Mouse (Mus musculus) left cerebral cortex, postnatal 25 days (tissue): ENCODE measurements around the gene Pip4k2a. TPM values are rescaled to one million over a fixed set of nuclear protein-coding genes. Genes with fewer than 3 reads are reported as not detected.
"Not testable (repeated sequence)": the region's sequence is repeated elsewhere in the genome, so short reads cannot be mapped to it uniquely, and the experiment has no call there.

Experiments
- DNase-seq, 2 experiments: peaks; one replicate each; pipeline ENCODE4 v3.0.0; 2022; ENCODE audit warnings: low spot score in 2 of 2, mixed read lengths in 1 of 2
- intact Hi-C: fragments of 180-260 bp; cut with DNase I; formaldehyde crosslinking; loops from one replicate; pipeline ENCODE4 v1.15.1; 2025
- total RNA-seq, 2 experiments: library from RNA; stranded (reverse); gene quantifications; 2 replicates each; pipeline ENCODE4 v1.2.3; 2021

Gene Pip4k2a
- total RNA-seq, 2 experiments from 2014 or later, result 49.8 to 50.1 TPM

DNA sequence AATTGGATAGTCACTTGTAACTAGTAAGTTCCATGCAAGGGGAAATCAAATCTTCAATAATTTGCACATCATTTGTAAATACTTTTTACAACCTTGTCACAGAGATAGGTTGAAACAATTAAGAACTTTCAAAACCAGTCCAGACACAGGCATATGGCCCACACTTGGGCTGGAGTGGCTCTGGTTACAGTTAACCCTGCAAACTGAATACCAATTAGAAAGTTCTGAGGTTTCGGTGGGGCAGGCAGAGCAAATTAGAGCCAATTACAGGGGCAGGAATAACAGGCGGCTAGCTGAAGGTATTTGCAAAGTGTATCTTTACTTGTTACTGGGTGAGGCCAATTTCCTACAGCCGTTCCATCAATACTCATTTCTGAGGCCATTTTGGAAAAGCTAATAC, 84.3 kb downstream of the Pip4k2a start:
- no peak for DNase-seq
- intact Hi-C loops, result loop anchor here (10.0 kb wide), 1 partner anchor 81 kb away; the partner anchor contains the start of genes 4930426L09Rik and Pip4k2a

DNA sequence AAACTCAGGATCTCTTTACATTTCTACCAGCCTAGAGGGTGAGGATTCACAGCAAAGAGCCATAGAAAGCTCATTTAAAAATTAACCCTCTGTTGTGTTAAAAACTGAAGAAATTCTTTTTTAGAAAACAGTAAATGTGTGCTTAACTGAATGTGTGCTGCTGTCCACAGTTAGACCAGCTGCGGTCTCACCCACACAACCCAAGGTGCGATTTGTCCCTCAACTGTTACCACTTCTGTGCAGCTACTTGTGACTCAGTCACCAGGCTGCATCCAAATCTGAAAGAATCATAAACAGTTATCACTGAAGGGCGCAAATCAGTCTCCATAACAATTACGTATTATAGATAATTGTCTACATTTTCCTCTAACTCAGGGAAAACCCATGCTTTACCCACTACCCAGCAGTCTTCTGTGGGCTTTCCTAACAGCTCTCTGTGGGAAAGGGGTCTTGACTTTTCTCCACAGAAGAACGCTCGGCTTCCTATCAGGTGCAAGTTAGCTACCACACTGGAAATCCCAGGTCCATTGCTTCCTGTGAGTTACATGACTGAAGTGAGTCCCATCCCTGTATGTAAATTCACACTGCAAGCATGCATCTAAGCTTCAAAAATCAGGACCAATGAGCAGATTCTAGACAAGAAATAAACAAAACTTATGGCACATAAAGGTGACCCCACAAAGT, 86.5 kb downstream of the Pip4k2a start:
- intact Hi-C loops, result loop anchor here (10.0 kb wide), 1 partner anchor 83 kb away; the partner anchor contains the start of genes 4930426L09Rik and Pip4k2a
- peak in 1 of 2 experiments; percentile 63 for DNase-seq

DNA sequence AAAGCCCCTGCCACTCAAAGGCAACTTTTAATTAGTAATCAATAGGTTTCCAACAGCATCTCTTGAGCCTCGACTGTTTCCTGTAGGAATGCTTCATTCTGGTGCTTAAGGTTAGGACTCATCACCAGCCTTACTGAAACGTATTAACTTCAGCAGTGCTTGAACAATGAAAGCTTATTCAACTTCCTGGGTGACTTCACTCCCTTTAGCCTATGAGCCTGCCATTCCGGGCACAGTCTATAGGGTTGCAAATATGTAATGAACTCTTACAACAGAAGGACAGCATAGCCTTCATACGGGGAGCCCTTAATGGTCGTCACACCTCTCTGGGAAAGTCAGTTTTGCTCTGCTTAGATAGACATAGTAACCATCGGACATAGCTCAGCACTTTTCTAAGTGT, 87.7 kb downstream of the Pip4k2a start:
- no peak for DNase-seq
- intact Hi-C loops, result loop anchor here (10.0 kb wide), 1 partner anchor 85 kb away; the partner anchor contains the start of genes 4930426L09Rik and Pip4k2a

DNA sequence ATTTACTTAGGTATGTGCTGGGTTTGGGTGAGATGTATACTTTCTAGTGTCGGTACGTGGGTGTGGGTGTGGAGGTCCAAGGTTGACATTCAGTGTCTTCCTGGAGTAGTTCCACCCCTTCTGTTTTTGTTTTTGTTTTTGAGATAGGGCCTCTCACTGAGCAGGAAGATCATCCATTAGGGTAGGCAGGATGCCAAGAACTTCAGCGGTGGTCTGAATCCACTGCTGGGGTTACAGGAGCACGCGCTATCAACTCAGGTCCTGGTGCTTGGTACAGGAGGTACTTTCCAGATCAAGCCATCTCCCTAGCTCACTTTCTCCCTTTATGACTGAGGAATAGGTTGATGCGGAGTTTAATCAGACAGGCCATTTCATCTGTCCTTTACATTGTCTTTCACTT, 88.2 kb downstream of the Pip4k2a start:
- intact Hi-C loops, result loop anchor here (10.0 kb wide), 1 partner anchor 85 kb away; the partner anchor contains the start of genes 4930426L09Rik and Pip4k2a
- DNase-seq, result no peak

DNA sequence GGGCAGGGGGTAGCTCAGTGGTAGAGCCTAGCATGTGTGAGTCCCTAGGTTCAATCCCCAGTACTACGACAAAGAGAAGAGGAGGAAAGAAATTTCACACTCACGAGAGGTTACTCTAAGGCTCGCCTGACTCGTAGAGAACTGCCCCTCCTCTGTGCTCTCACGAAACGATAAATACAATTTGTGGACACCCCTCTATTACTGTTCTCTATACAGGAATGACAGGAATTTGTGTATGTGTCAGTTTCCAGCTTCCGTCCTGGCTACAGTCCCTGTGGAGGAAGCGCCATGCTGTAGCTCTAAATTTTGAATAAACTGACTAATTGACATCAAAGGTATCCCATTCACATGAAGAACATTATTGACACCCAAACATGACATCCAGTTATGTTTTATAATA, 90.7 kb downstream of the Pip4k2a start:
- intact Hi-C loops, result no loop called here
- no peak for DNase-seq

DNA sequence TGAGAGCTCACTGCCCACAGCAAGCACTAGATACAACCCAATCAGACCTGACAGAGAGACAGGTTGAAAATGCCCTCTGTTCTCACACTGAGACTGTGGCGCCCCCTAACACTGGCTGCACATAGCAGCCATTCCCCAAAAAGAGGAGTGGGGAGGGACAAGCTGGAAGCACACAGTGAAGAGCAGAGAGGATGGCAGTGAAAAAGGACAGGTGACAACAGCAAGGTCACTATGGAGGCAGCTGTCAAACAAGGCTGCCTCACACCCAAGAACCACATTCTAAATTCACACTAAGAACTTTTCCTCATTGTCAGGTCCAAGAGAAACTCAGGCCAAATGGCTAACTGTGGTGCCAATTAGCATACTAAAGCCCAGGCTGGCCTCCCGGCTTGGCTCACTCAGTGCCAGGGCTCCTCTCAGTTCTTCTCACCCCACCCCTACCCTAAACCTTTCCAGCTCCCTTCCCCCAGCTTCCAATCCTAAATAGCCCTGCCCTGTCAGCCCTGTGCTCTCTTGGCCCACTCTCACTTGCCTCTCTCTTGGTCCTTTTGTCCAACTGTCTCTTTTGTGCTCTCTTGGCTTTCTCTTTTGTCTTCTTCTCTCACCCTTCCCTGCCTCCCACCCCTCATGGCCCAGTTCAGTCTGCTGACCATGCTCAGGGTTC, 91.4 kb downstream of the Pip4k2a start:
- peak in 1 of 2 experiments; percentile 33 for DNase-seq
- intact Hi-C loops, result no loop called here

DNA sequence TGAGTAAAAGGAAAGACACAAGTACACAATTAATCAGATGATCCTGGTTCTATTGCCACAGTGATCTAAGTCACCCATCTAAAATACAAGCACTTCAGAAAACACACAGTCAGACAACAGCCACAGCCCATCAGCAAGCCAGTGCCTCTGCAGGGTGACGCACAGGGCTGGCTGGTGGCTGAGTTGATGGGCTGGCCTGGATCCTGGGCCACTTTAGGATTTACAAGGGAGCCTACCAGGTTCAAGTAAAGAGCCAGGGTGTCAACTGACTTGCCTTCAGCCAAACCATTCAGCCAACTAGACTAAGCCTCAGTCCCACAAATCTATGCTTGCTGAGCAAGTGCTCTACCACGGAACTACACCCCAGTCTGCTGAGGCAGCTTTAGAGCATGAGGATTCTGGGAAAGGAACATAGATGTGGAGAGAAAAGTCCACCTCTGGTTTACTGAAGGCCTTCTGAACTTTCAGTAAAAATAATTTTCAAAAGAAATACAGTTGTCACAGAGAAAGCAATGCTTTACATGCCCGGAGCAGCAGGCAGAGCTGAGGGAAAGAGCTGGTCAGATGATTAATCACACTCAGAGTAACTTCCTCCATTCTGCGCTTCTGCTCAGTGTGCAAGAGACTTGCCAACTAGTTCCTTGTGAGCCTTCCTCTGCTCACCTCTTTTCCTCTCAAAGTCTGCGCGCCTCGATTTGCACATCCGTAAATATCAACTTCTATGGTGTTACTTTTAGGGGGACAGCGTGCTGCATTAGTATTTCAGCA, 94.4 kb downstream of the Pip4k2a start:
- DNase-seq, result no peak
- intact Hi-C loops, result no loop called here

DNA sequence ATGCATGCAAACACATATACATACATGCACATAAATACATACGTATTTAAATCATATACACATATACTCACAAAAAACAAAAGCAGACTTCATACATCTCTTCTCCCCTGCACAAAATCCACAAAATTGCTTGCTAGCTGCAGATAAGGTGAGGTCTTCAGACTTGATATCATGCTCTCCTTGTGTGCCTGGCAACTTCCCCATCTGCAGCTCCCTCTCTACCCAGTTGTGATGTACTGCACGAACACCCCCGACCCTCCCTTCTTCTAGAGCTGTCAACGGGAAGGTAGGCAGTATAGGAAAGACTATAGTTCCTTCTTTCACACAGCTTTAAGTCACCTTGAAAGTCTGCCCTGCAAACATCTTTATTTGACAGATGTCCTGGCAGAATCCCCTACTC, 96.8 kb downstream of the Pip4k2a start:
- intact Hi-C loops, result no loop called here
- no peak for DNase-seq

DNA sequence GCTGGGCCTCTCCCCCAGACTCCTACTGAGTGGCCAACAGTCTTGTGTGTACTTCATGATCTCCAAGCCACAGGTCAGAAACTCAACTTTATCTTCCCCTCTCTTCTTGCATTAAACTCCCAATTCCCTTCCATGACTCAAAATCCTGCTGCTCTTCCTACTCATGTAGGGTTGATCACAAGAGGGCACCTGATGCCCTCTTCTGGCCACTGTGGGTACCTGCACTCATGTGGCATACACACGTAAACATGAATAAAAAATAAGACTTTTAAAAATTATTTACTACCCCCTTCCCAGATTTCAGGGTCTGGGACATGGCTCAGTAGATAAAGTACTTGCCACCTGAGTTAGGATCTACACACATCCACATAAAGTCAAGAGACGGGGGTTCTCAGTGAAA, 97.3 kb downstream of the Pip4k2a start:
- no peak for DNase-seq
- intact Hi-C loops, result no loop called here

DNA sequence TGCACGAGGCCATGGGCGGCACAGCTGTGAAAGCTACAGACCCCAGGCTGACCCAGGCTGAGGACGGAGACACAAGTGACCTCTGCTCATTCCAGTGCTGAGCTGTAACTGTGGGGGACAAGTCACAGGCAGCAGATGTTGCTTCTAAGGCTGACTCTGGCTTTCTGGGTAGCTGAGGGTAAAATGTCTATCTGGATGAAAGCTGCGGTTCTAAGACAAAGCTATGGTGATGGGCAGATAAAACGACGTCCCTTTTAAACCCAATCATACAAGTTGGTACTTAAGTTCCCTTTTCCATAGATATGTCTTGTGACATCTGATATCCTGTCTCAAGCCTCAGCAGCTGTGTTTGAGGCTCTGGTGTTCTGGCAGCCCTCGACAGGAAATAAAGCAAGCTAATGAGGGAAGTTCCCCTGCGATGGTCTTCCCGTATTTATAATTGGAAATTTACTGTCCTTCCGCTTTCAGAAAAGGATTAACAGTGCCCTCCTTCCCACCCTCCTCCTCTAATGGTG, 100.1 kb downstream of the Pip4k2a start:
- DNase-seq, result peak in 1 of 2 experiments; percentile 24

DNA sequence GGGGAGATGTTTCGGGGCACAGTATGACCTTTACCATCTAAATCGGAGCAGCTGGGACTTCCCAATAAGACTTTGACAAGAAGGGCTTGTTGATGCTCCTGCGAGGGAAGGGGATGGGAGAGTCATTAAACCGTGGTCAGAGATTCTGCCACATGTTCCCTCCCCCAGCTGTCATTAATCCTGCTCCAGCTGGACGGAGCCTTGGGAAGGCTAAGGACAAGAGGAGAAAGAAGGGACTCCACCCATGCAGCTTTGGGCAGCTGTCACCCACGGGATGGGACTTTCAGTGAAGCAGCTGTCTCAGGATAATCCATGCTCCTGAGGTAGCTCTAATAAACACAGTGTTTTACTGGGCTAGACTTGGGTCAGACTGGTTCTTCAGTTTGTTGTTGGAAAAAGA, 101.9 kb downstream of the Pip4k2a start:
- DNase-seq, result no peak
- intact Hi-C loops, result no loop called here

More for the DNA sequence above, 100.1 kb downstream of the Pip4k2a start:
- intact Hi-C loops, result no loop called here

DNA sequence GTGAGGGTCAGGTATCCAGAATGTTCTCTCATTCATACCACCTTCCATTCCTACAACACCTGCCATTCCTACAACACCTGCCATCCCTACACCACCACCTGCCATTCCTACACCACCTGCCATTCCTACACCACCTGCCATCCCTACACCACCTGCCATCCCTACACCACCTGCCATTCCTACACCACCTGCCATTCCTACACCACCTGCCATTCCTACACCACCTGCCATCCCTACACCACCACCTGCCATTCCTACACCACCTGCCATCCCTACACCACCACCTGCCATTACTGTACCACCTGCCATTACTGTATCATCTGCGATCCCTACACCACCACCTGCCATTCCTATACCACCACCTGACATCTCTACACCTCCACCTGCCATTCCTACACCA, 104.6 kb downstream of the Pip4k2a start:
- DNase-seq, intact Hi-C loops: not testable (repeated sequence)

DNA sequence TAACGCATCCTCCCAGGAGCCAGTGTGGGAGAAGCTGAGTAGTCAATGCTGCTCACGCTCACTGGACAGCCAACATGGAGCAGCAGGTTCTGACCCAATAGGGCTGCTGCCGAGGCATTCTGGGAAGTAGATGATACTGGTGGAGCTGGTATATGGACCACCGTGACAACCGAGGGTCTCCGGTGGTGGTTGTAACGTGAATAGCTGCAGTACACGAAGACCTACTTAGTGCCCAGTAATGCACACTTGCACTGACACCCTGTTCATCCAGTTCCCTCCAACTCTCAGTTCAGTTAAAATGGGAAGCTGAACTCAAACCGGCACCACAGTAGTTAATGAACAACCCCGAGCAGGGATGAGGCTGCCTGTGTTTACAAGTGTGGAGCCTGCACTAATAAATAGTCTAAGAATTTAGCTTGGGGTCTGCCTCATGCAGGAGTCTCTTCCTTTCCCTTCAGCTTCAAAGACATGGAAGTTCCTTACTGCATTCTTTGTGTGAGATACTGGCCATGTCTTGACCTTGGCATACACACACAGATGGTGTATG, 105.9 kb downstream of the Pip4k2a start:
- no peak for DNase-seq
- intact Hi-C loops, result no loop called here

DNA sequence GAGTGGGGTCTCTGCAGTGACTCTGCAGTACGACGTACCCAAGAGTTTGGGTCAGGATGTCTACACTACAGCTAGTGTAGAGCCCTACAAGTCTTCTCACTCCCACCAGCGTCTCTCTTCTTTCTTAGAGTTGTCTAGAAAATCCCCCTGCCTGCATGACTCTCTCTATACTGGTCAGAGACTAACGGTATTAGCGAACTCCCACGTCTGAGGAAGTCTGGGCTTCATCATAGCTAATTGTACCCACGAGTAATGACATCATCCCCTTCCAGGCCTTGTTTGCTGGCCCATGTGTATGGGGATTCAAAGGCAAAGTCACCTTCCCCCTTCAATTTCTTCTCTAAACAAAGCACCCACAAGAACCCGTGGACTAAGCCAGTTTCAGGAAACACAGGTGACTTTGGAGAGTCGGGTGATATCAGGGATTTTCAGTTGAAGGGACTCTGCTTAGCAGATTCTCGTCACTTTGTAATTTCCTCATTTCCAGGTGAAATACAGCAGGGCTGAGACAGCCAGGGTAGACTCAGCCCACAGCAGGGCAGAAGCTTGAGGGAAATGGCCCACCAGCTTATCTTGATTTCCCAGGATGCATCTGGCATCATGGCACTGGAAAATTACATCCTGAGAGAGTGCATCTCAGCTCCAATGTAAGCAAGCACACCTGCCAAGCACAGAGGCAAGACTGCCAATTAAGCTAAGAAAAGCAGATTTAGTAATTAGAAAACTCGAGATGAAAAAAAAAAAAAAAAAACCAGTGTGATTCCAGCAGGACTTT, 107.5 kb downstream of the Pip4k2a start:
- intact Hi-C loops, result no loop called here
- no peak for DNase-seq

DNA sequence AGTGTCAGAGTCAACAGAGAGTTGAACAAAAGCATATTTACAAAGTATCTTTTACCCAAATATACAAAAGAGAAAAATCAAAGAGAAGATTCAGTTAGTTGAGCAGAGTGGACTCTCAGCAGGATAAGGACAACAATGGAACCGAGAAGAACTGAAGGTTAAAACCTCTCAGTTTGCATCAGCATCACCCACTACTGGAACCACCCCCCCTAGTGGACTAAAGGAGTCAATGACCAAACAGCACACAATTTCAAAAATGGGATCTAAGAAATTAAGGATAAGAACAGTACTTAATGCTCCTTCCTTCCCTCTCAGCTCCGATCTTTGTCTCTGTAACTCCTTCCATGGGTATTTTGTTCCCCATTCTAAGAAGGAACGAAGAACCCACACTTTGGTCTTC, 113.6 kb downstream of the Pip4k2a start:
- intact Hi-C loops, result no loop called here
- no peak for DNase-seq

DNA sequence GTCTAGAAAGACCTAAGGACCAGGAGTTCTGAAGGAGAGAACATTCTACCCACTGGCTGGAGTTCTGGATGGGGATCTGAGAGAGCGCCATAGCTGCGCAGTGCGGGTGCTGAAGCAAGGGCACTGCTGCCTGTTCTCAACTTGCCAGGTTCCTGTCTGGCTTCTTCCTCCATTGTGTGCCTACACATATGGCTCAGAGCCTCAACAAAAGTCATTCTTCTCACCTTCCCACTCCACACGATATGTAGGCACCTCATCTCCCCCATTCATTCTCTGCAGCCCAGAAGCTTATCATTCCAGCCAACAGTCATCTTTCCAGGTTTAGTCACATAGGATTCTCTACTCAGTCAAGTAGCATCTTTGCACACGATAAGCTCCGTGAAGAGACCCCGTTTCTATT, 123.3 kb downstream of the Pip4k2a start:
- peak in 1 of 2 experiments; percentile 75 for DNase-seq
- intact Hi-C loops, result loop anchor here (1.0 to 10.0 kb wide), 4 partner anchors 124 to 500 kb away; partner anchors contain the start of genes 4930426L09Rik, Msrb2 and Pip4k2a

DNA sequence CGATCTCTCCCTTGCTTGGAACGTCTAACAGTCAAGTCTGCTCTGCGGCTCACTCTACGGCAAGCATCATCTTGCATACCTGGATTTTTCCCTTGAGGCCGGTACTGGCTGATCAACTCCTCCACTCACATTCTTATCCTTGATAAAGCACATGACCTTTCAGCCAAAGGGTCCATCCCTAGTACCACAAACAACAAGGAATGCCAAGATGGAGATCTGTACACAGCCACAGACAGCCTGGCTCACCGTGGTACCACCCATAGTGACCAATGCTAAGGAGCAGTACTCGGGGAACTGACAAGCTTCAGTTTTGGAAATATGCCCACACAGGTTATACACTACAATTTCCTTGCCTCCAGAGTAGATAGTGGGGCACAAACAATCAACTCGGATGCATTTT, 123.9 kb downstream of the Pip4k2a start:
- DNase-seq, result no peak
- intact Hi-C loops, result loop anchor here (1.0 to 10.0 kb wide), 4 partner anchors 124 to 501 kb away; partner anchors contain the start of genes 4930426L09Rik, Msrb2 and Pip4k2a

DNA sequence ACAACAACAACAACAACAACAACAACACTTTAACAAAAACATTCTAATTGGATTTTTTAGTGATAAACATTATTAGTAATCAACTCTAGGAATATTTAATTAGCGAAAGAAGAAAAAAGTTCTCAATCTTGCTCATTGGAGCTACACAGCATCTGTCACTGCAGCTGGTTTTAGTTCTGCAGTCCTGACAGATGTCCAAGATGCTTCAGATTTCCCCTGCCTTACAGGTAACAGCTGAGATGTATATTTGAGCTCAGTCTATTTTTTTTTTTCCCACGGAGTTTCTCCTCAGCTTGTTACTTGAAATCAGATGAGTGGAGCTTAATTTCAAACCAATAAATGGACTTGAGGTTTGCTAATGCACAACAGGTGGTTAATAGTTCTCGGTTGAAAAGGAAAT, 124.5 kb downstream of the Pip4k2a start:
- DNase-seq, result no peak
- intact Hi-C loops, result loop anchor here (1.0 to 10.0 kb wide), 3 partner anchors 281 to 501 kb away; partner anchors contain the start of gene Msrb2

DNA sequence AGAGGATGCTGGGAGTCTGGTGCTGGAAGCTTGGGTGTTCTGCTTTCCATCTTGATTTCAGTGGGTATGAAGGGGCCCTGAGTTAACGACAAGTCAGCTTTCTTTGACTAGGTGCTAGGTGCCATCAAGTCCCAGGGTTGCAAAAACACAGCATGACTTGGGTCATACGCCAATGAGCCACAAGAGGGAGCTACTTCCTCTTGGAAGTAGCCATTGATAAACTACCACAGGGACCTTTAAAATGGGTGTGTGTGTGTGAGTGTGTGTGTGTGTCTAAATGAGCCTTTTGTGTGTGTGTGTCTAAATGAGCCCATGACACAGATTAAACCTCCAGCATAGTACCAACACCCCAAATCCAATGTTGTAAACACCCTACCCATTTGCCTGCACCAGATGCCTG, 125.1 kb downstream of the Pip4k2a start:
- intact Hi-C loops, result loop anchor here (1.0 to 10.0 kb wide), 3 partner anchors 282 to 502 kb away; partner anchors contain the start of gene Msrb2
- DNase-seq, result peak; percentile 77 to 78
